Mouse (Mus musculus) duodenum, adult 2 months (tissue): ENCODE data around the gene Zfp871. TPM values are rescaled to one million over a fixed set of nuclear protein-coding genes. Genes with fewer than 3 reads are reported as not detected.

Source experiments
- polyA plus RNA-seq: library from polyadenylated mRNA; depleted of rRNA; stranded (reverse); fragments of >200 nt; gene quantifications from 2 replicates; pipeline ENCODE4 v1.2.3, GENCODE M21; 2012; ENCODE audit warnings: low replicate concordance; rRNA removed

Gene Zfp871
- 2.3 and 2.8 TPM in 2 replicates for polyA plus RNA-seq

DNA sequence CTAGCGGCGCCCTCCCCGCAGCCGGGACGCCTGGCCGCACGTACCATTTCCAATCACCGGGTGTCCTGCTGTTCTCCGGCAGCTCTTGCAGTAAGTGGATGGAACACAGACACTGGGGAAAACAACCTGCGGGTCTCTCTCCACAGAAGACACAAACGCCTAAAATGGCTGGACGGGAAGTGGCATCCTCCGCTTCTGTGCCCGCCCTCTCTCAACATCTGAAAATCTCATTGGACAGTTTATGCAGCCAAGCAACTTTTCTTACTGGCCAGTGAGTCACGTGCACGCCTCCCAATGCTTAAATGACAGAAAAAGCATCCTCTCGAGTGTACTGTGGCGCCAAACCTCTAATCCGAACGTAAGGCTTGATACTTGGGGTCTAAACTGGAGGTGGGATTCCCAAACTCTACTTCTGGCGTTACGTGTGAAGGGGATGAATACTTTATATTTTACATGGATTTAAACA lies at the start of gene Zfp871:
TSS of gene Zfp871 (minus strand) at position 194 of the 466 bp plus-strand sequence.

DNA sequence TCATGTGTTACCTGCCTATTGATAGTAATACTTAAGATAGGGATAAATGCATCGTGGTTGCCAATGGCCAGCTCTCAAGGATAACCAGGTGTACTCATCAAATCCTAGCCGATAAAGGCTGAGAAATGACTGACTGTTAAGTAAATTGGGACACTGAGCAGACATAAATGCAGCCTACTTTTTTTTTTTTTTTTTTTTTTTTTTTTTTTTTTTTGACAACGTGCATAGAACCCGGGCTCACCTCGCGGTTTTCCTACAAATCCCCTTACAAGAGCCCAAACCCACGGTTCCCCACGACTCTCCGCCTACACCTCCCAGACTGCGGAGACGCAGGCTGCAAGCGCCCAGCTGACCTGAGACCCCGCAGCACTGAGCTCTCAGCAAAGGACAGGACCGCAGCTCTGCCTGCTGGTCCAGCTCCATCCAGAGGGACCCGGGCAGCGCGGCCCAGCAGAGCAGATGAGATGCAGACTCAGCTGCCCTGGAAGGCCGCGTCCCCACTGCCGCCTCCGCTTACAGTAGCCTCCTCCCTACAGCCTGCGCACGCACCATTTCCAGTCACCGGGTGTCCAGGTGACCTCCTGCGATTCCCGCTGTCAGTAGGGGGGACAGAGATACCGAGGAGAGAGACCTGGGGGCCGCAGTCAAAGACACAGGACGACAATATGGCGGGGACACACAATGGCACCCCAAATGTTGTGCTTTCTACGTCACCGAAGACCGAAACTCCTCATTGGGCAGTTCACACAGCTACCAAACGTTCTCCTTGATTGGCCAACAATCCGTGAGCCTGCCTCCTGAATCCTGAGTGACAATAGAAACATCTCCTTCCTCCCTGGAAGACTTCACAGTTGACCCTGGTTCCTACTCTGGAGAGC lies 41.7 kb upstream of the Zfp871 start, which contains the start of gene Zfp799:
TSS of gene Zfp799 (minus strand) at position 722 of the 878 bp plus-strand sequence.

GRCm38 (mm10) chr17:32809544-32810374 lies 21.7 kb upstream of the Zfp871 start, which contains the start of gene Zfp811:
Zfp811 (minus strand) TSS chr17:32809931.

Other genes starting within 250 kb of the Zfp871 start
- gene Cyp4f37, start 167.0 kb downstream of the Zfp871 start, polyA plus RNA-seq: not detected in 2 replicates
- gene Cyp4f40, start 129.4 kb downstream of the Zfp871 start, polyA plus RNA-seq: 41.4 and 77.4 TPM in 2 replicates
- gene Cyp4f15, start 102.7 kb downstream of the Zfp871 start, polyA plus RNA-seq: 1.3 and 6.5 TPM in 2 replicates
- not detected in 2 replicates for gene Zfp811, start 21.6 kb upstream of the Zfp871 start, polyA plus RNA-seq
- 0.75 and 1.4 TPM in 2 replicates for gene Zfp799, start 42.0 kb upstream of the Zfp871 start, polyA plus RNA-seq
- 0.14 and 0.19 TPM in 2 replicates for gene Zfp870, start 103.4 kb upstream of the Zfp871 start, polyA plus RNA-seq
- gene Cyp4f14, start 129.1 kb upstream of the Zfp871 start, polyA plus RNA-seq: 359 and 1,122 TPM in 2 replicates
- 85.5 and 132 TPM in 2 replicates for gene Cyp4f13, start 159.1 kb upstream of the Zfp871 start, polyA plus RNA-seq
- 0.12 and 0.14 TPM in 2 replicates for gene Zfp472, start 177.5 kb upstream of the Zfp871 start, polyA plus RNA-seq
- gene Zfp952, start 204.8 kb upstream of the Zfp871 start, polyA plus RNA-seq: 0.45 and 0.47 TPM in 2 replicates
- 0.02 TPM in 1 of 2 replicates, not detected in the other for gene Zfp763, start 245.1 kb upstream of the Zfp871 start, polyA plus RNA-seq